Mouse (Mus musculus): ENCODE data around the gene Hexdc.

Hexdc gene

GRCm38 (mm10) chr11:121204161-121205006 lies at the start of gene Hexdc, which contains the start of gene Ogfod3:
Gene Hexdc, plus strand, starts transcription at chr11:121204433.
Gene Ogfod3, minus strand, starts transcription at chr11:121204711.
- peak; percentile 97 for DNase-seq (ENCODE audit: low read depth, low spot score)

GRCm38 (mm10) chr11:121156411-121156891 lies 47.8 kb upstream of the Hexdc start:
- DNase-seq (ENCODE audit: low read depth, low spot score), result no peak

- no peak for DNase-seq (ENCODE audit: low read depth, low spot score)
Observed at GRCm38 (mm10) chr11:121159971-121160370, 44.3 kb upstream of the Hexdc start, which contains the start of gene Uts2r. Gene Uts2r, plus strand, starts transcription at chr11:121160271.

- DNase-seq (ENCODE audit: low read depth, low spot score), result no peak
Observed at GRCm38 (mm10) chr11:121160636-121161346, 43.4 kb upstream of the Hexdc start.

- DNase-seq (ENCODE audit: low read depth, low spot score), result no peak
Observed at GRCm38 (mm10) chr11:121163751-121164150, 40.5 kb upstream of the Hexdc start.

GRCm38 (mm10) chr11:121173203-121173602 lies 31.0 kb upstream of the Hexdc start:
- no peak for DNase-seq (ENCODE audit: low read depth, low spot score)

- no peak for DNase-seq (ENCODE audit: low read depth, low spot score)
Observed at GRCm38 (mm10) chr11:121174234-121174633, 30.0 kb upstream of the Hexdc start.

- DNase-seq (ENCODE audit: low read depth, low spot score), result peak; percentile 59
Observed at GRCm38 (mm10) chr11:121176285-121177270, 27.7 kb upstream of the Hexdc start.

GRCm38 (mm10) chr11:121189681-121190080 lies 14.6 kb upstream of the Hexdc start:
- DNase-seq (ENCODE audit: low read depth, low spot score), result no peak

GRCm38 (mm10) chr11:121192742-121193141 lies 11.5 kb upstream of the Hexdc start:
- no peak for DNase-seq (ENCODE audit: low read depth, low spot score)

- DNase-seq (ENCODE audit: low read depth, low spot score), result no peak
Observed at GRCm38 (mm10) chr11:121193415-121193814, 10.8 kb upstream of the Hexdc start.

GRCm38 (mm10) chr11:121198622-121199021 lies 5.6 kb upstream of the Hexdc start:
- no peak for DNase-seq (ENCODE audit: low read depth, low spot score)

GRCm38 (mm10) chr11:121199851-121200250 lies 4.4 kb upstream of the Hexdc start:
- DNase-seq (ENCODE audit: low read depth, low spot score), result no peak

- DNase-seq (ENCODE audit: low read depth, low spot score), result no peak
Observed at GRCm38 (mm10) chr11:121200781-121201180, 3.5 kb upstream of the Hexdc start.

GRCm38 (mm10) chr11:121201436-121202198 lies 2.6 kb upstream of the Hexdc start:
- DNase-seq (ENCODE audit: low read depth, low spot score), result peak; percentile 21

GRCm38 (mm10) chr11:121203859-121204160 lies 423 bp upstream of the Hexdc start:
- no peak for DNase-seq (ENCODE audit: low read depth, low spot score)

- no peak for DNase-seq (ENCODE audit: low read depth, low spot score)
Observed at GRCm38 (mm10) chr11:121216831-121217230, 12.6 kb downstream of the Hexdc start.

- DNase-seq (ENCODE audit: low read depth, low spot score), result no peak
Observed at GRCm38 (mm10) chr11:121219776-121220175, 15.5 kb downstream of the Hexdc start.

GRCm38 (mm10) chr11:121220771-121221170 lies 16.5 kb downstream of the Hexdc start:
- DNase-seq (ENCODE audit: low read depth, low spot score), result no peak

- DNase-seq (ENCODE audit: low read depth, low spot score), result no peak
Observed at GRCm38 (mm10) chr11:121221321-121222010, 17.2 kb downstream of the Hexdc start.
